Mouse (Mus musculus): ENCODE measurements around the gene Ctns. TPM values are rescaled to one million over a fixed set of nuclear protein-coding genes. Genes with fewer than 3 reads are reported as not detected.

Gene Ctns
- polyA plus RNA-seq (2015; fragmentation: Nextera tagmentation; extraction: Ambion mirVana): 17.0 and 17.8 TPM in 2 replicates

DNA sequence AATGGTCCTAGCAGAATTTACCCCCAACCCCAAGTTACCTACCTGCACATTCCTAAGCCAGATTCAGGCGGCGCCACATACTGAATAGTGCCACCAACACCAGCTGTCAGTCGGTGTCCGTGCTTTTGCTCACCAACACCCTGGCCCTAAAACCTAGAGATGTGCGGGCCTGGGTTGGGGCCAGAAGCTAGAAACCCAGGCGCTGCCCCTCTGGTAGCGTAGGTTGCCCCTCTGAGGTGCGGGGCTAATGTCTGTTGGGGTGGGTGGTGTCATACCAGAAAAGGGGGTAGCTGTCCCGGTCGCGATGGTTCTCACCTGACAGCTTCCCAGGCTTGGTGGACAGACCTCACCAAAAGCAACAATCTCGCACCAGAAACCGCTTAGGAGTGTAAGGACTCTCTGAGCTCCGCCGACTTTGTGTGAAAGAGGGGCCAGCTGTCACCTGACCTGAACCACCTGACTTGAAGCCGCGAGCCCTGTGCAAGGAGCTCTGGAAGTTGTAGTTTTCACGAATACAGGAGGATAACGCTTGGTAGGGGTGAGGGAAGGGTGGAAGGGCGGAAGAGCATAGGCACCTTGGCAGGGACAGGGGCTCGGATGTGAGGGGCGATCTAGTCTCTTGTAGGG, at the start of gene Ctns:
TSS of gene Ctns (minus strand) at position 440 of the 627 bp plus-strand sequence.
- peaks cover 21% of the 10 kb centered on the region for H3K4me1 ChIP-seq
- 1% methylated on average over 22 of the region's 22 CpGs for WGBS
- H3K9me3 ChIP-seq (replicated peaks): no peaks in the 10 kb centered on the region
- H3K4me2 ChIP-seq: peak within 1 kb of the TSS; percentile 96
- peak; percentile 96 for ATAC-seq
- no peak within 1 kb of the TSS for H3K27ac ChIP-seq
- H3K9ac ChIP-seq: peak within 1 kb of the TSS; percentile 77
- H3K27me3 ChIP-seq: no peaks in the 10 kb centered on the region
- H3K4me3 ChIP-seq: peak within 1 kb of the TSS; percentile 66
- H3K36me3 ChIP-seq (ENCODE audit: poor library complexity, severe bottlenecking): peaks cover 5% of the 10 kb centered on the region

DNA sequence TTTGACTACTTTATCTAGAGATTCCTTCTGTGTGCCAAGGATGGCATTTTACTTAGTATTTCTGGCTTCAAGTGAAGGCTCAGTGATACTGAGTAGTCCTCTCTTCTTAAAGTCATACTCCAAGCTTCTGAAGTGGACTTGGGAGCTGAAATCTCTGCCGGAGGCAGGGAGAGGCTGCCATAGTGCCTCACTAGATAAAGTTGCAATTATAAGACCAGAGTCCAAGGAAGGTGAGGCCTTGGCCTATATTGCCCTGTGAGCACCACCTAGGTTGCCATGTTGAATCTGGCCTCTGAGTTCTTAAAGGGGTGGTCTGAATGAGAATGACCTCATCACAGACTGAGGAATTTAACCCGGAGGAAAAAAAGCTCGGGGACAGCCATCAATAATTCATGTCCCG, 43.9 kb upstream of the Ctns start:
- ATAC-seq: no peak
- H3K36me3 ChIP-seq (ENCODE audit: poor library complexity, severe bottlenecking): no peaks in the 10 kb centered on the region
- H3K27me3 ChIP-seq: no peaks in the 10 kb centered on the region
- no peak overlapping the region for H3K4me2 ChIP-seq
- no peaks in the 10 kb centered on the region for H3K4me1 ChIP-seq
- H3K9ac ChIP-seq: no peak overlapping the region
- no peak overlapping the region for H3K4me3 ChIP-seq
- no peaks in the 10 kb centered on the region for H3K9me3 ChIP-seq (replicated peaks)
- WGBS: 82% methylated on average over 4 of the region's 4 CpGs
- H3K27ac ChIP-seq: no peak overlapping the region

DNA sequence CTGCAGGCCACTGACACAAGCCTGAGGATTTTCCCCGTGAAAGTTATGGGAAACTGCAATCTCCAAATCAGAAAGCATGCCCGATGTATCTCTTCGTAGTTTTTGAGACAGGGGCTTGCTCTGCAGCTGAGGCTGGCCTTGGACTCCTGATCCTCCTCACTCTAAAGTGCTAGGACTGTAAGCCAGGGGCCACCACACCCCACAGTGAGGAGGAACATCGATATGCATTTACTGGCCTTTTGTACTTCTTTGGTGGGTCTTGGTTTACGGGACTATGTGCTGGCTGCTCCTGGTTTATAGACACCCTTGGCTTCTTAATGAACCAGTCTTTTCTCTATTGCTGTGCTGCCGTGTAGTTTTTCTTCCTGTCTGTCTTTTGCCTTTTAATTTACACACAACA, 43.4 kb upstream of the Ctns start:
- H3K27me3 ChIP-seq: no peaks in the 10 kb centered on the region
- no peak overlapping the region for H3K4me2 ChIP-seq
- H3K4me1 ChIP-seq: no peaks in the 10 kb centered on the region
- no peak overlapping the region for H3K4me3 ChIP-seq
- H3K36me3 ChIP-seq (ENCODE audit: poor library complexity, severe bottlenecking): no peaks in the 10 kb centered on the region
- no peak overlapping the region for H3K9ac ChIP-seq
- no peak for ATAC-seq
- WGBS: 81% methylated on average over 6 of the region's 6 CpGs
- no peak overlapping the region for H3K27ac ChIP-seq
- no peaks in the 10 kb centered on the region for H3K9me3 ChIP-seq (replicated peaks)

DNA sequence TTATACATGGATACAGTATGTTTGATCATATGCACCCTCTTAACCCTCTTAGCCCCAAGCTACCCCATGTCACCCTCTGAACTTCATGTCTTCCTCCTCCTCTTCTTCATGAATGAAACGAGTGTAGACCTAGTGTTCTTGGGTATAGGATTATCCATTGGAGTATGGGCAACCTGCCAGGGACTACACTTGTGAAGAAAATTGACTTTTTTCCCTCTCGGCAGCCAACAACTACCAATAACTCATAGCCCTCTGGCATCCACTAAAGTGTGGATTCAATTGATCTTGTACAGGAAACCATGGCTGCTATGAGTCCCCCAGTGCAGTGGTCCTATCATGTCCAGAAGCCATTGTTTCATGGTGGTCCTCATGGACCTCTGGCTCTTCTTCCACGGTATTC, 37.9 kb upstream of the Ctns start:
- H3K4me3 ChIP-seq: no peak overlapping the region
- no peak overlapping the region for H3K4me2 ChIP-seq
- H3K36me3 ChIP-seq (ENCODE audit: poor library complexity, severe bottlenecking): no peaks in the 10 kb centered on the region
- 78% methylated on average over 3 of the region's 3 CpGs for WGBS
- no peak for ATAC-seq
- no peaks in the 10 kb centered on the region for H3K4me1 ChIP-seq
- no peaks in the 10 kb centered on the region for H3K9me3 ChIP-seq (replicated peaks)
- H3K27ac ChIP-seq: no peak overlapping the region
- no peak overlapping the region for H3K9ac ChIP-seq
- no peaks in the 10 kb centered on the region for H3K27me3 ChIP-seq

DNA sequence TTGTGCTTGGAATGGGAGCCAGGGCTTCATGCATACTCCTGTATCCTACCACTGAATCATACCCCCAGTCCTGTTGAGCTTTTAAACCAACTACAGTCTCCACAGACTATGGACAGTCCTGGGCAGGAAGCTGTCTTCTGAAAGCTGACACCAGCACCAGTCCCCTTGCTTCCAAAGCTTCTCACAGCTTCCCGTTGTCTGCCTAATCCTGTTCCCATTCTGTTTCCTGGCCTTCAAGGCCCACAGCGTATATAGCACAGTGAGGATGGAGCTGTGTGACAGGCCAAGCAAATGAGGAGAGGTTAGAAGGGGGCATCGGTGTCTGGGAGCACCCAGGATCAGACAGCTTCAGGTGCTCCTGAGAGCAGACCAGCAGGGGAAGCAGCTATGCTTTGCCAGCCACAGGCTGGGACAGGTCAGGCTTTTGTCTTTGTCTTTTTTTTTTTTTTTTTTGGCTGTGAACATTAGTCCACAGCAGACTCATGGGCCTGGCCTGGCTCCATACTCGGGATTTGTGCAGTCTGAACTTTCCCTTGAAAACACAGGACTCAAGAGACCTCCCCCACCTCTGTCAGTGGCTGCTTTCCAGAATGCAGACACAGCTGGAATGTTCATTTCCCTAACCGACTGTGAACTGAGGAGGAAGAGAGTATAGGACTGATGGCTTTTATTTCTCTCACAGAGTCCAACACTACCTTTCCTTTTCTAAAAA, 37.3 kb upstream of the Ctns start:
- 43% methylated on average over 5 of the region's 5 CpGs for WGBS

DNA sequence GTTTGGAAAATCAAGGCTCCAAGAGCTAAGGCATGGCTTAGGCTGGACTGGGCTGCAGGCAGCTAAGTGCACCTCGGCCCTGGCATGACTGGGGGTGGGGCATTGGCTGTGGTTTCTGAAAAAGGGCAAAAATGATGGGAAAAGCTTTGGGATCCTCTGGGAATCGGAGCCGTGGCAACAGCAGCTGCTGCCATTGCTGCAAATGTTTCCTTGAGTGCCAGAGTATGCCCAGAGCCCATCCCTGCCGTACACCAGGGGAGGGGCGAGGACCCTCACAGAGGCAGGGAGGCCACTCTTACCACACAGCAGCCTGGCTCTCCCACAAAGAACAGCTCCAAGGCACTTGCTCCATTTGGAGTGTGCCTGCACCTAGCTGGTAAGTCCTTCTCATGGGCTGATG, 35.1 kb upstream of the Ctns start, which contains the start of gene Trpv1:
TSS of gene Trpv1 (plus strand) at position 301 of the 400 bp plus-strand sequence.
- Histone ChIP-seq H3K27me3 (no peaks in the 10 kb centered on the region), H3K9me3 (replicated peaks) (peaks cover under 1% of the 10 kb centered on the region; the same call in 1 of the 2 replicates), H3K4me1 (no peaks in the 10 kb centered on the region), H3K9ac (no peak within 1 kb of the TSS), H3K4me3 (no peak within 1 kb of the TSS), H3K27ac (no peak within 1 kb of the TSS), H3K4me2 (no peak within 1 kb of the TSS), H3K36me3 (ENCODE audit: poor library complexity, severe bottlenecking) (no peaks in the 10 kb centered on the region)
- 87% methylated on average over 5 of the region's 5 CpGs for WGBS
- ATAC-seq: no peak

More for the DNA sequence above, 37.3 kb upstream of the Ctns start:
- H3K9ac ChIP-seq: no peak overlapping the region
- no peaks in the 10 kb centered on the region for H3K4me1 ChIP-seq
- H3K27ac ChIP-seq: no peak overlapping the region
- no peak overlapping the region for H3K4me2 ChIP-seq
- H3K36me3 ChIP-seq (ENCODE audit: poor library complexity, severe bottlenecking): no peaks in the 10 kb centered on the region
- H3K27me3 ChIP-seq: no peaks in the 10 kb centered on the region
- no peaks in the 10 kb centered on the region for H3K9me3 ChIP-seq (replicated peaks)
- ATAC-seq: no peak
- H3K4me3 ChIP-seq: no peak overlapping the region

DNA sequence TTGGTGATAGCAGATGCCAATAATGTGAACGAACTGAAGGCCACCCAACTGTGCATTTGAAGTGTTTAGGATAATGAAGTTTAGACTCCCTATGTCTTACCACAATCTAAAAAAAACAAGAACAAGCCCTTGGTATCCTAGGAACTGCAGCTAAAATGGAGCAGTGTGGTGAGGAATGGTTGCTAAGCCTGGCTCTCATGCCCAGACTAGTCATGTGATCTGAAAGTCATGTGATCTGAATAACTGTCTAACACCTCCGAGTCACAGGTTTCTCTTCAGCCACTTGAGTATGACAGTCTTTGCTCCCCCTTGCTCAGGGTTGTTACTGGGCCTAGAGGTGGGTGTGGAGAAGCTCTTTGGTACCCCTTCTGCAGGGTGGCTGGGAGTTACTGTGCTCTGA, 33.7 kb upstream of the Ctns start:
- Histone ChIP-seq H3K9ac (no peak overlapping the region), H3K27me3 (no peaks in the 10 kb centered on the region), H3K4me3 (no peak overlapping the region), H3K36me3 (ENCODE audit: poor library complexity, severe bottlenecking) (no peaks in the 10 kb centered on the region), H3K4me2 (no peak overlapping the region), H3K4me1 (no peaks in the 10 kb centered on the region), H3K9me3 (replicated peaks) (peaks cover 3% of the 10 kb centered on the region; the same call in 1 of the 2 replicates), H3K27ac (no peak overlapping the region)
- ATAC-seq: no peak
- WGBS: 54% methylated on average over 2 of the region's 2 CpGs

DNA sequence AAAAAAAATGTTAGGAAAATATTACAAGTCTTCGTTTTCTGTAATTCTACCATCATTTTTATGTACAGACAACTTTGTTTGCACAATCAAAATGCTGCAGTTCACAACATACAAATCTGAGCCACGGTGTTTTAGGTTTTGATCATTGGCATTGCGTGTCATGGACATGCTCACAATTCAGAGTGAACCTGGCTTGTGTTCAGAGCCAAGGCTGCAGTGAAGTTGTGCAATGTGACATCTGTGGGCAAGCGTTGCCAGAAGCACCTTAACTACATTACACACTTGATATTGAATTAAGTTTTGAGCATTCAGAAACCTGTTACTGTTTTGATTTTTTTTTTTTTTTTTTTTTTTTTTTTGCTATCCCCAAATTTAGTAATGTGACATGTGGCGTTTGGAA, 31.2 kb upstream of the Ctns start:
- Histone ChIP-seq H3K4me1 (no peaks in the 10 kb centered on the region), H3K27ac (no peak overlapping the region), H3K9ac (no peak overlapping the region), H3K4me3 (no peak overlapping the region), H3K27me3 (no peaks in the 10 kb centered on the region), H3K36me3 (ENCODE audit: poor library complexity, severe bottlenecking) (no peaks in the 10 kb centered on the region), H3K4me2 (no peak overlapping the region), H3K9me3 (replicated peaks) (peaks cover 3% of the 10 kb centered on the region; the same call in 1 of the 2 replicates)
- ATAC-seq: no peak
- 90% methylated on average over 5 of the region's 5 CpGs for WGBS

DNA sequence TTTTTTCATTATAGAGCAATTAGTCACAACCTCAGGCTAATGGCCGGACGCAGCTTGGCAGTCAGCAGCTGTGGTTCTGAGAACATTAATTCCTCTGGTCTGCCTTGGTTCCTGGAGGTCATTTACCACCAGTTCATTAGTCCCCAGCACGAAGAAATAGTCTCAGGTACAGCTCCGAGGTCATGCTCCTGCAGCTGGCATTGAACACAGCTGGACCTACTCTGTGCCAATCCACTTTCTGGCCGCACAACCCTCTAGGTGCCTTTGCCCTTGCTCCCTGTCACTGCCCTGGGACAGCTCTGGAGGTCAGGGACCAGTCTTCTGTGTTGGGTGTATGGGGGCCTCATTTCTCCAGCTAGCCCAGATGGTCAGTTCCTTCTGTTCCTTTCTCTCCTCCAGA, 30.0 kb upstream of the Ctns start:
- Histone ChIP-seq H3K36me3 (ENCODE audit: poor library complexity, severe bottlenecking) (no peaks in the 10 kb centered on the region), H3K4me1 (no peaks in the 10 kb centered on the region), H3K27ac (no peak overlapping the region), H3K9me3 (replicated peaks) (peaks cover 3% of the 10 kb centered on the region; the same call in 1 of the 2 replicates), H3K4me2 (no peak overlapping the region), H3K27me3 (no peaks in the 10 kb centered on the region), H3K9ac (no peak overlapping the region), H3K4me3 (no peak overlapping the region)
- 80% methylated on average over 5 of the region's 5 CpGs for WGBS
- no peak for ATAC-seq

DNA sequence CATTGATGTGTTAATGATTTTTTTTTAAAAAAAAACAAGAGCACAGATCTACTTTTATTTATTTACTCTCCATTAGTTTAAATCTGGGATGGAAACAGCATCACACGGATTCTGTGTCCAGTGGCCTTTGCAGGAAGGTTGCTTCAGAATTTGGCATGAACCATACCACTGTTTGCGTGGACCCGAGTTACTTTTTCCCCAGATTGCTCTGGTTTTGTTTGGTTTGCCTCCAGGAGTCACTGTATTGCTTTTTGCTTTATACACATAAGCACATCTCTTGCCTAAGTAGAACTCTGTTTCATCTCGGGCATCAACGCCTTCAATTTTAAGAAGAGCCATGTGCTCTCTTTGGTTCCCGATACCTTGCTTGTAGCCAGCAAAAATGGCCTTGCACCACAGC, 27.0 kb upstream of the Ctns start:
- no peak overlapping the region for H3K9ac ChIP-seq
- H3K4me3 ChIP-seq: no peak overlapping the region
- WGBS: 90% methylated on average over 6 of the region's 6 CpGs
- H3K9me3 ChIP-seq (replicated peaks): peaks cover 3% of the 10 kb centered on the region; the same call in 1 of the 2 replicates
- no peaks in the 10 kb centered on the region for H3K27me3 ChIP-seq
- no peak overlapping the region for H3K27ac ChIP-seq
- ATAC-seq: no peak
- no peaks in the 10 kb centered on the region for H3K4me1 ChIP-seq
- H3K4me2 ChIP-seq: no peak overlapping the region
- no peaks in the 10 kb centered on the region for H3K36me3 ChIP-seq (ENCODE audit: poor library complexity, severe bottlenecking)

DNA sequence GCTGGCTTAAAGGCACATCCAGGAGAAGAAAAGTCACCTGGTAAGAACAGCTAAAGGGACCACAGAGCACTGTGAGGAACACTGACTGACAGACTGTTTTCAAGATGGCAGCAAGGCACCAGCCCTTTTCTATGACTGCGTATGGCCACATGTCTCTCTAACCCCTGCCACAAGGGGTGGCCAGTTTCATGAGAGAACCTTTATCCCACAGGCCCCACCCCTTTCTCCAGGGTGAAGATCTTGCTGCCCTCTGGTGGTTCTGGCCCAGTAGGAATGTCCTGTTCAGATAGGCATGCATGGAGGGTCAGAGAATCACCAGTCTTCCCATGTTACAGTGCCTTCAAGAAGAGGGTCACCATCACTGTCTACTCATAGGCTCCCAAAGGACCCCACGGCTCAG, 25.1 kb upstream of the Ctns start:
- H3K9ac ChIP-seq: no peak overlapping the region
- no peaks in the 10 kb centered on the region for H3K4me1 ChIP-seq
- no peak overlapping the region for H3K4me2 ChIP-seq
- peaks cover 2% of the 10 kb centered on the region; the same call in 1 of the 2 replicates for H3K9me3 ChIP-seq (replicated peaks)
- H3K27ac ChIP-seq: no peak overlapping the region
- H3K4me3 ChIP-seq: no peak overlapping the region
- H3K27me3 ChIP-seq: no peaks in the 10 kb centered on the region
- 73% methylated on average over 2 of the region's 2 CpGs for WGBS
- no peaks in the 10 kb centered on the region for H3K36me3 ChIP-seq (ENCODE audit: poor library complexity, severe bottlenecking)
- no peak for ATAC-seq

DNA sequence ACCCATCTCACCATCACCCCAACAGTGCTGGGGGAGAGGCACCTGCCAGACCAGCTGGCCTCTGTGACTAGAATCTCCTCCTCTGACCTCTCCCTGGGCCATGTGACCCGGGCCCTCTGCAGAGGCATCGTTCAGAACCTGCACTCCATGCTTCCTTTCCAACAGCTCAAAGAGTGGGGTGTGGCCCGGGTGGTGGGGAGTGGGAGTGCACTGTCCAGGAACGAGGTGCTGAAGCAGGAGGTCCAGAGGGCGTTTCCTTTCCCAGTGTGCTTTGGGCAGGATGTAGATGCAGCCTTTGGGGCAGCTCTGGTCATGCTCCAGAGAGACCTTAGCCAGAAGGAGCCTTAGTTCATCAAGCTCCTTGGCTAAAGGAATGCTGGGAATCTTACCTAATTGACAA, 24.0 kb upstream of the Ctns start:
- H3K4me3 ChIP-seq: no peak overlapping the region
- H3K9ac ChIP-seq: no peak overlapping the region
- no peaks in the 10 kb centered on the region for H3K4me1 ChIP-seq
- 53% methylated on average over 5 of the region's 5 CpGs for WGBS
- H3K9me3 ChIP-seq (replicated peaks): no peaks in the 10 kb centered on the region
- no peak overlapping the region for H3K27ac ChIP-seq
- no peak overlapping the region for H3K4me2 ChIP-seq
- no peak for ATAC-seq
- H3K27me3 ChIP-seq: no peaks in the 10 kb centered on the region
- no peaks in the 10 kb centered on the region for H3K36me3 ChIP-seq (ENCODE audit: poor library complexity, severe bottlenecking)

Data from forebrain, embryonic 13.5 days (tissue).